Mouse (Mus musculus) CH12.LX (cell line): ENCODE measurements around the gene Ralgps2. TPM values are rescaled to one million over a fixed set of nuclear protein-coding genes. Genes with fewer than 3 reads are reported as not detected.
A peak's percentile ranks its signal among the peaks of the same experiment; 100 is the strongest.

Experiments used
- DNase-seq: peaks from one replicate; pipeline ENCODE4 v3.0.0-alpha.2; 2013; ENCODE audit errors: extremely low read depth
- H3K27ac ChIP-seq: 2 replicates; pipeline ENCODE4 v1.5.1; 2012; ENCODE audit warnings: low read depth, mild to moderate bottlenecking, control low read depth, moderate library complexity; ENCODE audit not compliant: insufficient read depth
- H3K27me3 ChIP-seq: replicated peaks from 2 replicates; pipeline ENCODE3; 2012; ENCODE audit warnings: inconsistent platforms
- H3K36me3 ChIP-seq, 2 experiments: replicated peaks in 1 of 2; 2 replicates each; pipeline versions ENCODE3 to v1.6.1; 2012; ENCODE audit warnings: inconsistent platforms in 1 of 2, low read length in 1 of 2, mild to moderate bottlenecking in 1 of 2, mixed read lengths in 1 of 2, moderate library complexity in 1 of 2; ENCODE audit not compliant: control insufficient read depth in 1 of 2, insufficient read depth in 1 of 2
- H3K4me1 ChIP-seq, 2 experiments: 2 replicates each; pipeline ENCODE4 v1.6.1; 2012; ENCODE audit warnings: inconsistent platforms in 1 of 2, moderate library complexity in 1 of 2; ENCODE audit not compliant: insufficient read depth in 2 of 2, control insufficient read depth in 1 of 2
- H3K4me2 ChIP-seq: 2 replicates; pipeline ENCODE4 v1.6.1; 2012; ENCODE audit warnings: low read depth, mild to moderate bottlenecking, control low read depth; ENCODE audit not compliant: poor library complexity, insufficient read depth, severe bottlenecking
- H3K4me3 ChIP-seq, 3 experiments: fragments of 150-350 bp in 1 of 3; sonication (generic) in 1 of 3; replicated peaks in 1 of 3; 2 replicates each; pipeline versions ENCODE3 to v1.5.1; 2011 to 2012; ENCODE audit warnings: low read depth in 2 of 3, low read length in 2 of 3, mild to moderate bottlenecking in 2 of 3, moderate library complexity in 2 of 3, control low read depth in 1 of 3, improper control_type of control experiment in 1 of 3, inconsistent platforms in 1 of 3, mixed read lengths in 1 of 3; ENCODE audit not compliant: poor library complexity in 1 of 3
- H3K79me2 ChIP-seq: replicated peaks from 2 replicates; pipeline ENCODE4 v1.6.1; 2012; ENCODE audit warnings: mild to moderate bottlenecking, moderate library complexity; ENCODE audit not compliant: control insufficient read depth, poor library complexity, insufficient read depth, severe bottlenecking; ENCODE audit errors: extremely low read depth
- H3K9ac ChIP-seq: 2 replicates; pipeline ENCODE4 v1.6.1; 2012; ENCODE audit warnings: low read depth, mild to moderate bottlenecking, control low read depth, moderate library complexity; ENCODE audit not compliant: insufficient read depth
- H3K9me3 ChIP-seq: replicated peaks from 2 replicates; pipeline ENCODE3; 2012; ENCODE audit warnings: low read length, inconsistent platforms, mixed read lengths
- BHLHE40 ChIP-seq: IDR thresholded peaks from 2 replicates; pipeline ENCODE4 v1.6.1; 2011; ENCODE audit warnings: mild to moderate bottlenecking, low read depth, low read length, improper control_type of control experiment
- CHD1 ChIP-seq: IDR thresholded peaks from 2 replicates; pipeline ENCODE4 v1.6.1; 2012; ENCODE audit warnings: low read depth, low read length, improper control_type of control experiment, inconsistent platforms
- CHD2 ChIP-seq: IDR thresholded peaks from 2 replicates; pipeline ENCODE4 v1.6.1; 2011; ENCODE audit warnings: low read length, improper control_type of control experiment
- CTCF ChIP-seq, 2 experiments: IDR thresholded peaks in 1 of 2; conservative IDR thresholded peaks in 1 of 2; 2 replicates each; pipeline ENCODE4 v1.5.1; 2011 to 2012; ENCODE audit warnings: low read depth in 2 of 2, low read length in 2 of 2, improper control_type of control experiment in 1 of 2, inconsistent platforms in 1 of 2, mild to moderate bottlenecking in 1 of 2, moderate library complexity in 1 of 2
- ELF1 ChIP-seq: IDR thresholded peaks from 2 replicates; pipeline ENCODE4 v1.6.1; 2014; ENCODE audit warnings: low read depth, mild to moderate bottlenecking, inconsistent platforms, low read length, improper control_type of control experiment
- EP300 ChIP-seq: IDR thresholded peaks from 2 replicates; pipeline ENCODE4 v1.6.1; 2011; ENCODE audit warnings: low read length, improper control_type of control experiment
- ETS1 ChIP-seq: conservative IDR thresholded peaks from 2 replicates; pipeline ENCODE4 v1.6.1; 2012; ENCODE audit warnings: low read depth, mild to moderate bottlenecking, inconsistent platforms, low read length, improper control_type of control experiment, moderate library complexity
- HCFC1 ChIP-seq: IDR thresholded peaks from 2 replicates; pipeline ENCODE4 v1.6.1; 2012; ENCODE audit warnings: low read depth, mild to moderate bottlenecking, inconsistent platforms, low read length, improper control_type of control experiment
- JUN ChIP-seq: IDR thresholded peaks from 2 replicates; pipeline ENCODE4 v1.6.1; 2011; ENCODE audit warnings: low read depth, mild to moderate bottlenecking, low read length, improper control_type of control experiment, moderate library complexity; ENCODE audit not compliant: insufficient read depth
- JUND ChIP-seq: conservative IDR thresholded peaks from 2 replicates; pipeline ENCODE4 v1.6.1; 2011; ENCODE audit warnings: low read depth, low read length, improper control_type of control experiment
- KAT2A ChIP-seq: IDR thresholded peaks from 2 replicates; pipeline ENCODE4 v1.6.1; 2012; ENCODE audit warnings: low read length, improper control_type of control experiment, inconsistent platforms; ENCODE audit not compliant: insufficient replicate concordance
- MAFK ChIP-seq: IDR thresholded peaks from 2 replicates; pipeline ENCODE4 v1.6.1; 2011; ENCODE audit warnings: low read length, improper control_type of control experiment; ENCODE audit not compliant: insufficient replicate concordance
- MAX ChIP-seq: IDR thresholded peaks from 2 replicates; pipeline ENCODE4 v1.6.1; 2011; ENCODE audit warnings: low read length, improper control_type of control experiment
- MAZ ChIP-seq: IDR thresholded peaks from 2 replicates; pipeline ENCODE4 v1.6.1; 2012; ENCODE audit warnings: low read depth, mild to moderate bottlenecking, inconsistent platforms, low read length, improper control_type of control experiment, moderate library complexity
- MEF2A ChIP-seq: IDR thresholded peaks from 2 replicates; pipeline ENCODE4 v1.6.1; 2014; ENCODE audit warnings: low read depth, mild to moderate bottlenecking, inconsistent platforms, low read length, improper control_type of control experiment, borderline replicate concordance
- MXI1 ChIP-seq: IDR thresholded peaks from 2 replicates; pipeline ENCODE4 v1.6.1; 2011; ENCODE audit warnings: mild to moderate bottlenecking, low read depth, low read length, improper control_type of control experiment
- MYC ChIP-seq: IDR thresholded peaks from 2 replicates; pipeline ENCODE4 v1.6.1; 2011; ENCODE audit warnings: low read depth, mild to moderate bottlenecking, improper control_type of control experiment, low read length
- NELFE ChIP-seq: IDR thresholded peaks from 2 replicates; pipeline ENCODE4 v1.6.1; 2011; ENCODE audit warnings: low read depth, low read length, improper control_type of control experiment
- NRF1 ChIP-seq: IDR thresholded peaks from 2 replicates; pipeline ENCODE4 v1.6.1; 2014; ENCODE audit warnings: low read depth, mild to moderate bottlenecking, inconsistent platforms, low read length, improper control_type of control experiment, moderate library complexity
- PAX5 ChIP-seq: IDR thresholded peaks from 2 replicates; pipeline ENCODE4 v1.6.1; 2012; ENCODE audit warnings: low read length, inconsistent platforms, mixed read lengths
- POLR2A ChIP-seq: IDR thresholded peaks from 2 replicates; pipeline ENCODE4 v1.6.1; 2011; ENCODE audit warnings: low read depth, mild to moderate bottlenecking, improper control_type of control experiment, low read length
- POLR2AphosphoS2 ChIP-seq: IDR thresholded peaks from 2 replicates; pipeline ENCODE4 v1.6.1; 2011; ENCODE audit warnings: low read depth, low read length, improper control_type of control experiment
- RAD21 ChIP-seq: IDR thresholded peaks from 2 replicates; pipeline ENCODE4 v1.6.1; 2011; ENCODE audit warnings: low read depth, mild to moderate bottlenecking, low read length, improper control_type of control experiment, moderate library complexity
- SIN3A ChIP-seq: IDR thresholded peaks from 2 replicates; pipeline ENCODE4 v1.6.1; 2012; ENCODE audit warnings: low read length, improper control_type of control experiment, inconsistent platforms
- TCF12 ChIP-seq: IDR thresholded peaks from 2 replicates; pipeline ENCODE4 v1.6.1; 2014; ENCODE audit warnings: low read depth, mild to moderate bottlenecking, inconsistent platforms, low read length, improper control_type of control experiment
- UBTF ChIP-seq: IDR thresholded peaks from 2 replicates; pipeline ENCODE4 v1.6.1; 2012; ENCODE audit warnings: low read depth, mild to moderate bottlenecking, inconsistent platforms, low read length, improper control_type of control experiment, moderate library complexity
- USF2 ChIP-seq: conservative IDR thresholded peaks from 2 replicates; pipeline ENCODE4 v1.6.1; 2011; ENCODE audit warnings: low read depth, low read length, improper control_type of control experiment
- ZKSCAN1 ChIP-seq: IDR thresholded peaks from 2 replicates; pipeline ENCODE4 v1.6.1; 2012; ENCODE audit warnings: low read depth, inconsistent platforms, low read length, improper control_type of control experiment, borderline replicate concordance
- ZMIZ1 ChIP-seq: IDR thresholded peaks from 2 replicates; pipeline ENCODE4 v1.6.1; 2012; ENCODE audit warnings: low read depth, mild to moderate bottlenecking, inconsistent platforms, low read length, improper control_type of control experiment
- dilution Hi-C: fragments of 300-500 bp; cut with MboI; formaldehyde crosslinking; loops from 2 replicates; pipeline ENCODE4 v1.14.3; 2020; ENCODE audit warnings: low sequenced_read_pairs; ENCODE audit not compliant: extremely low pct_unique_long_range_greater_than_20kb, extremely low pct_ligation_motif_present
- in situ Hi-C: fragments of 300-500 bp; cut with MboI; formaldehyde crosslinking; loops from 3 replicates; pipeline ENCODE4 v1.14.3; 2019; ENCODE audit warnings: low sequenced_read_pairs, low pct_ligation_motif_present, low pct_unique_long_range_greater_than_20kb, mixed read lengths
- polyA plus RNA-seq: library from polyadenylated mRNA; unstranded; fragments of >175 nt; gene quantifications from 2 replicates; pipeline ENCODE4 v1.2.1, GENCODE M21; 2012; ENCODE audit warnings: low read depth; ENCODE audit not compliant: insufficient read length
- total RNA-seq, 2 experiments: library from RNA; depleted of rRNA; stranded (reverse); fragments of 300-350 nt in 1 of 2; fragments of >200 nt in 1 of 2; gene quantifications; 2 replicates each; pipeline ENCODE4 v1.2.3; 2012 to 2014

Ralgps2 gene
- total and polyA plus RNA-seq, 3 experiments: 65.1 to 149 (median 133) TPM

DNA sequence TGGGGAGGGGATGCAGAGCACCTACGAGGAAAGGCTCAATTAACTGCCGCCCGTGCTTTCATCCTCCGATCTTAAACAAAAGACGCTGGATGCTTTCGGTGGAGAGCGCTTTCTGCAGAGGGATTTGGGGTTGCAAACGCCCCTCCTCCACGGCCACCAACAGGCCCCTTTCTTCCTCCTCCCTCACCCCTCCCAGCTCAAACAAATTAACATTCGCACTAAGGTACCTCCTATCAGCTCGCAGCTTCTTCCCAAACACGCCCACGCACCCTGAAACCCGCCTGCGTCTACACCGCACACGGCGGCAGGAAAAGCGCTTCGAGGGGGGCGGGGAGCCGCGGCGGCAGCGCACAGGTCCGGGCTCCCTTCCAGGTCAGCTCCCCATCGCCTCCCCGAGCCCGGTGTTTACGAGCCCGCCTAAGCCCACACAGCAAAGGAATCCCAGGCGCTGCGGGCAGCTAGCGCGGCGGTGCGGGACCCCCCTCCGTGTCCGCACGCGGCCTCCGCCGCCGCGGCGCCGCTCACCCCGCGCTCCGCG is 652 bp downstream of the Ralgps2 start:
- Histone ChIP-seq H3K27ac (peak overlapping the region; percentile 96), H3K4me3 (peak overlapping the region; percentile 64 to 97 (median 94)), H3K27me3 (no peaks in the 10 kb centered on the region), H3K4me2 (peak overlapping the region; percentile 65; the same call in 1 of the 2 replicates), H3K9me3 (no peaks in the 10 kb centered on the region), H3K4me1 (peaks cover 0 to 32% of the 10 kb centered on the region in 2 experiments; a peak in 2 of 4 replicates), H3K36me3 (peaks cover 0 to 6% of the 10 kb centered on the region in 2 experiments), H3K79me2 (peaks cover 70% of the 10 kb centered on the region), H3K9ac (peak overlapping the region; percentile 98)
- in situ Hi-C loops (no loop called here), dilution Hi-C loops (no loop called here)
- TF ChIP-seq NRF1 (peak; percentile 41; the same call in 1 of the 2 replicates), MXI1 (peak; percentile 52), ELF1 (peak; percentile 54; the same call in 1 of the 2 replicates), SIN3A (peak; percentile 52; the same call in 1 of the 2 replicates), CHD2 (peak; percentile 71), CTCF (conservative IDR thresholded peaks at IDR 0.05 in 1 of 2, IDR thresholded peaks at IDR 0.05 in 1 of 2; ENCODE audit: low read depth in 2 of 2, low read length in 2 of 2) (no peak), HCFC1 (peak; percentile 46; the same call in 1 of the 2 replicates), TCF12 (peak; percentile 52; the same call in 1 of the 2 replicates), POLR2A (peak; percentile 66), NELFE (no peak), CHD1 (no peak), MAFK (no peak), MAZ (peak; percentile 92), JUN (no peak)
- peak; percentile 93 for DNase-seq

DNA sequence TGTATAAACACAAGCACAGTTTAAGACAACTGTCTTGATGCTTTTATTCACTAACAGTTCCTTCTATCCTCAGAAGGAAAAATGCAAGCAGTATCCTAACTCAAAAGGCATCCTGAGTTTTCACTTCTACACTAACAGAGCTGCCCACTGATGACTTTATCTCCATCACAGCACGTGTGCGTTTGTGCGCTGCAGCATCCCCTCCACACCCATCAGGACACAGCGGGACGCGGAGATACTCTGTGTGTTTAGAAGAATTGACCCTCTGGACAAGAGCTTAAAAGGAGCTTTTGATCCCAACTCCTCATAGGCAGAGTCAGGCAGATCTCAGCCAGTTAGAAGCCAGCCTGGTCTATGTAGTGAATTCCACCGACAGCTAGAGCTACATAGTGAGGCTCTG is 2.0 kb downstream of the Ralgps2 start:
- no peaks in the 10 kb centered on the region for H3K27me3 ChIP-seq
- H3K4me3 ChIP-seq: peak overlapping the region; percentile 64 to 94 (median 70)
- dilution Hi-C loops: no loop called here
- DNase-seq: no peak
- H3K79me2 ChIP-seq: peaks cover 84% of the 10 kb centered on the region
- H3K27ac ChIP-seq: peak overlapping the region; percentile 84
- in situ Hi-C loops: no loop called here
- H3K4me2 ChIP-seq: peak overlapping the region; percentile 96
- peaks cover 0 to 8% of the 10 kb centered on the region in 2 experiments for H3K36me3 ChIP-seq
- no peaks in the 10 kb centered on the region for H3K9me3 ChIP-seq
- H3K4me1 ChIP-seq: peaks cover 4 to 45% of the 10 kb centered on the region in 2 experiments
- peak overlapping the region; percentile 98 for H3K9ac ChIP-seq
- TF ChIP-seq UBTF (no peak), BHLHE40 (peak; percentile 53), JUN (no peak), TCF12 (no peak), CTCF (conservative IDR thresholded peaks at IDR 0.05 in 1 of 2, IDR thresholded peaks at IDR 0.05 in 1 of 2; ENCODE audit: low read depth in 2 of 2, low read length in 2 of 2) (no peak), PAX5 (no peak), USF2 (no peak), MYC (no peak; the same call in 1 of the 2 replicates), NELFE (peak; percentile 16; the same call in 1 of the 2 replicates), JUND (no peak), POLR2AphosphoS2 (no peak), POLR2A (no peak), MAZ (no peak), KAT2A (no peak), EP300 (no peak), ZMIZ1 (no peak), CHD1 (no peak), SIN3A (no peak), RAD21 (no peak), CHD2 (no peak), MAX (no peak), MEF2A (no peak), ETS1 (no peak), NRF1 (no peak), ZKSCAN1 (no peak), MXI1 (peak; percentile 50; the same call in 1 of the 2 replicates)
